Mouse (Mus musculus): ENCODE results near the gene Pdzd4. TPM values are rescaled to one million over a fixed set of nuclear protein-coding genes. Genes with fewer than 3 reads are reported as not detected.

Gene Pdzd4
- total RNA-seq, 4 experiments from 2014 or later = 4.4 to 8.1 (median 6.4) TPM

- DNase-seq = no peak
Observed at GRCm38 (mm10) chrX:73785666-73786065, 39.1 kb downstream of the Pdzd4 start.

- no peak for DNase-seq
Observed at GRCm38 (mm10) chrX:73782227-73782626, 42.5 kb downstream of the Pdzd4 start.

- no peak for DNase-seq
Observed at GRCm38 (mm10) chrX:73774802-73775483, 49.8 kb downstream of the Pdzd4 start.

GRCm38 (mm10) chrX:73774168-73774760, 50.5 kb downstream of the Pdzd4 start, which contains the start of gene Srpk3:
TSS of gene Srpk3 (plus strand) at chrX:73774405.
- no peak for DNase-seq

GRCm38 (mm10) chrX:73767267-73767666, 57.5 kb downstream of the Pdzd4 start:
- no peak for DNase-seq

GRCm38 (mm10) chrX:73765311-73765710, 59.5 kb downstream of the Pdzd4 start:
- peak; percentile 64 for DNase-seq

- no peak for DNase-seq
Observed at GRCm38 (mm10) chrX:73758611-73759290, 66.0 kb downstream of the Pdzd4 start.

GRCm38 (mm10) chrX:73756334-73757140, 68.2 kb downstream of the Pdzd4 start, which contains the start of gene Plxnb3:
TSS of gene Plxnb3 (plus strand) at chrX:73757090.
- DNase-seq = no peak

GRCm38 (mm10) chrX:73748977-73749376, 75.8 kb downstream of the Pdzd4 start:
- DNase-seq = no peak

GRCm38 (mm10) chrX:73744774-73745481, 79.8 kb downstream of the Pdzd4 start:
- no peak for DNase-seq

Other genes with a start within 250 kb of the Pdzd4 start
- 1 to 10 TPM in 1 of 4 experiments, under 1 TPM in 3; 0.17 to 1.1 (median 0.52) TPM for gene Dusp9, start 185.6 kb downstream of the Pdzd4 start, total RNA-seq (2022)
- 10 to 100 TPM; 10.6 to 29.6 (median 18.5) TPM for gene Pnck, start 164.9 kb downstream of the Pdzd4 start, total RNA-seq (2022)
- 100 to 1,000 TPM in 3 of 4 experiments, 10 to 100 TPM in 1; 63.8 to 185 (median 134) TPM for gene Slc6a8, start 151.8 kb downstream of the Pdzd4 start, total RNA-seq (2022)
- gene Bcap31, start 108.8 kb downstream of the Pdzd4 start, total RNA-seq (2022) = 100 to 1,000 TPM; 212 to 320 (median 258) TPM
- 10 to 100 TPM; 23.0 to 38.2 (median 29.4) TPM for gene Abcd1, start 108.4 kb downstream of the Pdzd4 start, total RNA-seq (2022)
- under 1 TPM; 0.38 to 0.74 (median 0.55) TPM for gene Plxnb3, start 67.9 kb downstream of the Pdzd4 start, total RNA-seq (2022)
- under 1 TPM; 0.42 to 0.71 (median 0.52) TPM for gene Srpk3, start 50.6 kb downstream of the Pdzd4 start, total RNA-seq (2022)
- 100 to 1,000 TPM; 295 to 431 (median 378) TPM for gene Idh3g, start 38.1 kb downstream of the Pdzd4 start, total RNA-seq (2022)
- gene Ssr4, start 37.9 kb downstream of the Pdzd4 start, total RNA-seq (2022) = 100 to 1,000 TPM; 150 to 176 (median 163) TPM
- not detected for gene Avpr2, start 67.1 kb upstream of the Pdzd4 start, total RNA-seq (2022)
- gene L1cam, start 71.1 kb upstream of the Pdzd4 start, total RNA-seq (2022) = 10 to 100 TPM; 10.1 to 25.3 (median 16.7) TPM
- gene Arhgap4, start 96.9 kb upstream of the Pdzd4 start, total RNA-seq (2022) = 1 to 10 TPM; 2.4 to 7.7 (median 5.4) TPM
- gene Naa10, start 97.0 kb upstream of the Pdzd4 start, total RNA-seq (2022) = 100 to 1,000 TPM in 1 of 4 experiments, 10 to 100 TPM in 3; 77.6 to 108 (median 89.8) TPM
- gene Renbp, start 105.9 kb upstream of the Pdzd4 start, total RNA-seq (2022) = 10 to 100 TPM; 17.7 to 51.7 (median 30.5) TPM
- 10 to 100 TPM; 58.1 to 78.5 (median 68.1) TPM for gene Hcfc1, start 141.4 kb upstream of the Pdzd4 start, total RNA-seq (2022)
- gene Irak1, start 198.9 kb upstream of the Pdzd4 start, total RNA-seq (2022) = 100 to 1,000 TPM; 109 to 154 (median 129) TPM